Mouse (Mus musculus) left cerebral cortex, postnatal 25 days (tissue): Measurements from ENCODE around the gene Col6a6. TPM values are rescaled to one million over a fixed set of nuclear protein-coding genes. Genes with fewer than 3 reads are reported as not detected.
A peak's percentile ranks its signal among the peaks of the same experiment; 100 is the strongest.

Experiments
- DNase-seq, 2 experiments: peaks; one replicate each; pipeline ENCODE4 v3.0.0; 2022; ENCODE audit warnings: low spot score in 2 of 2, mixed read lengths in 1 of 2
- intact Hi-C: fragments of 180-260 bp; cut with DNase I; formaldehyde crosslinking; loops from one replicate; pipeline ENCODE4 v1.15.1; 2025
- total RNA-seq, 2 experiments: library from RNA; stranded (reverse); gene quantifications; 2 replicates each; pipeline ENCODE4 v1.2.3; 2021

The Col6a6 gene
- total RNA-seq, 2 experiments from 2014 or later, result 0.34 TPM

DNA sequence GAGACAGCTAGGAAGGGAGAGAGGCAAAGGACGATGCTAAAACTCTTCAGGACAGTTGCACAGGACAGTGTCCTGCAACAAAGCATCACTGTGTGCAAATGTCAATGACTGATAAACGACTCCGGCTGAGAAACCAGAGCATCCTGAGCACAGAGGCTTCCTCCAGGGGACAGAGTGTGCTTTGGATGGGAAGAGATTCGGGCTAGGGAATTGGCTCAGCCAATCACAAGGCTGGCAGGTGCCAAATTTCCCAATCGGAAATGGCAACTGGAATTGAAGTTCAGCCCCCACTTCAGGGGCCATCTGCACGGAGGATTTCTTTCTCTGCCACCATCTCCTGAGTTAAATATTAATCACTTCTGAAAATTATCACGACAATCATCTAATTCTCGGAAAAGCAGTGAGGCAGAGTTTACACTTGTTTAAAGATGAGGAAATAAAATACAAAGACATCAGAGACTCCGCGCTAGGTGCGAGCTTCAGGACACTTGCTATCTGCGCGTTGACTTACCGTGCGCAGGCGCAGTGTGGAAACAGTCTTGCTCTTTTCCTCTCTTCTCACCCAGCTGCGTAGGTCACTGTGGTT lies 18.9 kb downstream of the Col6a6 start:
- intact Hi-C loops, result no loop called here
- DNase-seq, result no peak

DNA sequence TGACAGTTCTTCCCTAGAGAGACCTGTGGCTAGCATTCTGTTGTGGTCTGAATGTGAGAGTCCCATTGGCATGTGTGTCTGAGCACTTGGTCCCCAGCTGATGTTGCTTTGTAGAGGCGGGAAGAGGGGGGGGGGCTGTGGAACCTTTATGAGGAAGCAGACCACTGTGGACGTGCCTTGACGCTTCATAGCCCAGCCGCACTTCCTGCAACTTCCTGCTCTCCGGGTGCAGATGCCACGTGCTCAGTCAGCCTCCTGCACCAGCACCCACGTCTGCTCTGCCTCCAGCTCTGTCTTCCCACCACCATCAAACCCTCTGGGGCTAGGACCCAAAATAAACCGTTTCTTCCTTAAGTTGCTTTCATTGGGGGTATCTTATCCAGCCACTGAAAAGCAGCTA lies 24.5 kb downstream of the Col6a6 start:
- no peak for DNase-seq
- intact Hi-C loops, result no loop called here

DNA sequence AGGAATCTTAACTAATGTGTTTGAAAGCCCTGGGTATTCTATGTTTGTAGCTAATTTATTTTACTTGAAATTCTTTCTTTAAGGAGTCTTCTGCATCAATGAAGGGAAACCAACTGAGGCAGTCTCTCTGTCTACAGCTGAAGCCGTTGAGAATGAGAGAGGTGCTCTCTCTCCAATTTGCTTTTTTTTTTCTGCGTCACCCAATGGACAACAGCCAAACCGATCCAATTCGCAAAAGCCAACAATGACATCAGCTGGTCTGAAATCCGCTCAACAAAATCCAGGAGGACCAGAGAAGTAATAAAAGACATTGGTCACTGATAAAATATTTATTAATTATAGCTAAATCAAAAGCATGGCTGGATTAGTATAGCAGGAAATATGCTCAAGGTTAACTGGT lies 26.5 kb downstream of the Col6a6 start:
- intact Hi-C loops, result no loop called here
- no peak for DNase-seq

DNA sequence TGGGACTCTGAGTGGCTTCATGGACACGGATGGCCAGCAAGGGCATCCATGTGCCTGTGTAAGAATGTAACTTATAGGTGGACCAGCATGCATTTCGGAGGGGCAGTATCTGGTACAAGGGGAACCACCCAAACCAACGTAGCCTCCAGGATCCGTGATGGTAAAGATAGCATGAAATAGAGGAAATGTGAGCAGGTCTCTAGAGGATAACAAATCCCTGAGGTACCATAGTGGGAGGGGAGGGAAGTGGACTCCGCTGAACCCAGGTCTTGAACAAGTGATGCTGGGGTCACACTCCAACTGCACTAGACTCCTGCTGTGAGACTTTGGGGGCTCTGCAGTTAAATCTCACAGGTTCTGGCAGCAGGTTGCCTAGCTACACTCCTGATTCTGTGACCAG lies 27.7 kb downstream of the Col6a6 start:
- intact Hi-C loops, result no loop called here
- no peak for DNase-seq

DNA sequence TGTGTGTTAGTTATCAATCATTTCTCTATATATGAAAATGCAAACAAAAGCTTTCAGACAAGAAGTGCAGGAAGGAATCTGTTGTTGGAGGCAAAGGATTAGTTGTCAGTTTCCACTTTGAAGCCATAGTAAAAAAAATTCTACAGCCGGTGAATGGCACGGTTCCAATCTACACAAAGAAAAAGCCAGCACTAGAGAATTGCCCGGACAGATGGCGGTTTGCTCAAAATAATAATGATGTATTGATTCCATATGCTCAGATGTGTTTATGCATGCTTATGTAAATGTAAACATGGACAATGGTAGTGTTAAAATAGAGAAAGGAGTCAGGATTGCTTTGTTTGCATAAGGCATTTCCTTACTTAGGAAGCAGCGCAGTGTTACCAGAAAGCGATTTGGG lies 31.8 kb downstream of the Col6a6 start:
- peak in 1 of 2 experiments; percentile 7 for DNase-seq
- intact Hi-C loops, result no loop called here

DNA sequence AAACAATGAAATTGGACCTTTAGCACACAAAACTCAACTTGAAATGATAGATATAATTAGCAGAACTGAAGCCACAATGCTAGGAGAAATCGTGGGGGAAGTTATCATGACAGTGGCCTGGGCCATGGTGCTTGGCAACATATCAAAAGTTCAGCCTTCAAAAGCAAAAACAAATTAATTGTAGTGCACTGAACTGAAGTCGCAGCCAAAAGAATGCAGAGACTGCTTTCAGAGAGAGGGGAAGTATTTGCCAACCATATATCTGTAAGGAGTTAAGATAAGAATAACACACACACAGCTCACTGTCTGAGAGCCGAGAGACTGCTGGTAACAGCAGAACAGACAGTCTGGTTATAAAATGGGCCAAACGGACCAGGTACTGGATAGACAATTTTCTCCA lies 33.0 kb downstream of the Col6a6 start:
- intact Hi-C loops, result no loop called here

DNA sequence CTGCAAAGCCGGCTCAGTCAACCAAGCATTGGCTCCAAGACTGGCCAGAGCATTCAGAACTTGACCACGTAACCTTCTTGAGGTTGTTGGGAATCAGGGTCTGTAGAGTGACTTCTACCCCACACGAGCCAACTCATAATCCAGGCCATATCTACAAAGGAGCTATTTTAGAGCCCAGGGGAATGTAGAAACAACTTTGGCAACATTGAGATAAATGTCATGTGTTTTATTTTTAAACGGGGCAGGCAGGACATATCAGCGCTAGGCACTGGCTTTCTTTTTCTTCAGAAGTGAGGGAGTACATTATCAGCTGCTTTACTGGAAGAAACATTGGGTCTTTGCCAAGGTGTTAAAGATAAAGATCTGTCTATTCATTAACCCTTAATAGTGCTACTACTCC lies 36.1 kb downstream of the Col6a6 start:
- intact Hi-C loops, result no loop called here
- DNase-seq, result no peak

More for the DNA sequence above, 33.0 kb downstream of the Col6a6 start:
- DNase-seq, result no peak

DNA sequence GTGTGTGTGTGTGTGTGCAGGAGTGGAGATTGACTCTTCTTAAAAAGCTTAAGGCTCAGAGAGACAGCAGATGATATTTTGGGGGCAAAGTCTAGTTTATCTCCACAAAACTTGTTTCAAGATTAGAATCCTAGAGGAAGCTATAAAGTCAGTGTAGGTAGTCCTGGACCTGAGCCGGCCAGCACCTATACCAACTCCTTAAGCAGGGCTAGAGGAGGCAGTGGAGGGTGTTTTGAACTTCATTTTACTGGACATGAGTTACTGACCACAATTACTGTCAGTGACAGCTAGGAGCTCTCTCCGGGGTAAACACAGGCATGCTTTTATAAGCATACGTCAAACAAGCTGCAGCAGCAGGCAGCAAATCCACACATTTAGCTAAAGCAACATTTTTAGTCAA lies 39.8 kb downstream of the Col6a6 start:
- intact Hi-C loops, result no loop called here

DNA sequence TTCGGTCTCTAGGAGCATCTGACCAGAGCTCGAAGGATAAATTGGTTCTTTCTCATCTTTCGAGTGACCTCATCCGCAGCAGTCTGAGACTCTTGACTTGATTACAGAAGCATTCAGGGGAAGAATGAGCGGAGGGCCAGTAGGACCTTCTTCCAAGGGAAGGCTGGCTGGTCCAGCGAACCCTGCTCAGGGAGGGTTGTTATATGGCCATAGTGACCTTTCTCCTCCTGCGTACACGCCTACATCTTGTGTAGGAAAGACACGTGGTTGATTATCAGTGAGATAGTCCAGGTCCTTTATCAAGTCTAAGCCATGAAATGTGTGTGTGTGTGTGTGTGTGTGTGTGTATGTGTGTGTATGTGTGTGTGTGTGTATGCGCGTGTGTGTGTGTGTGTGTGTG lies 40.2 kb downstream of the Col6a6 start:
- no peak for DNase-seq
- intact Hi-C loops, result no loop called here

More for the DNA sequence above, 39.8 kb downstream of the Col6a6 start:
- peak in 1 of 2 experiments; percentile 12 for DNase-seq

DNA sequence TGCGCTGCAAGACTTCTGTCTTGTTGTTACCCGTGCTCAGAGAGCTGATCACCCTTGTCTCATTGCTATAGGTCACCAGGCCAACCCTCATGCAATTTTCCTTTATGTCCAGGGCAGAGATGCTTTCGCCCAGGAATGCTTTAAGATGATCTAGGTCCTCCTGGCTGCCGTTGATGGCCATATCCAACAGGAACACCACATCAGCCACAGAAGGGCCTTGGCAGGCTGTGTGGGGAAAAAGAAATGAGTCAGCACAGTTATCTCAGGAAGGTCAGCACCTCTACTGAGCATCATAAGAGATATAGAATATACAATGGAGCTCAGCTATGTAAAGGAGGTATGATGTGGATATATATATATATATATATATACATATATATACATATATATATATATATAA lies 43.9 kb downstream of the Col6a6 start:
- intact Hi-C loops, result no loop called here
- no peak for DNase-seq

DNA sequence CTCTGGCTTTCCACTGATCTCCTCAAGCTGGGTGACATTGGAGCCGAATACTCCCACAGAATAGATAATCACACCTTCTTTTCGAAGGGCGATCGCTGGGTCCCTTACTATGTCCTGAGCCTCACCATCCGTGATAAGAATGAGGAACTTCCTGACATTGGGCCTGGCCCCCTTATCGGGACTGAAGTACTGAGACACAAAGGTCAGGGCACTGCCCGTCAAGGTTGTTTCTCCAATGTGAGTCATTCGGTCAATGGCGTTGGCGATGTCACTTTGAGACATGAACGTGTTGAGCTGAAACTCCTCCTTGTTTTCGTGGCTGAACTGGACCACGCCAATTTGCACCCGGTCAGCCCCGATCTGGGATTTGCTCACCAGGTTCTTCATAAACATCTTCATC lies 47.3 kb downstream of the Col6a6 start:
- no peak for DNase-seq
- intact Hi-C loops, result no loop called here

DNA sequence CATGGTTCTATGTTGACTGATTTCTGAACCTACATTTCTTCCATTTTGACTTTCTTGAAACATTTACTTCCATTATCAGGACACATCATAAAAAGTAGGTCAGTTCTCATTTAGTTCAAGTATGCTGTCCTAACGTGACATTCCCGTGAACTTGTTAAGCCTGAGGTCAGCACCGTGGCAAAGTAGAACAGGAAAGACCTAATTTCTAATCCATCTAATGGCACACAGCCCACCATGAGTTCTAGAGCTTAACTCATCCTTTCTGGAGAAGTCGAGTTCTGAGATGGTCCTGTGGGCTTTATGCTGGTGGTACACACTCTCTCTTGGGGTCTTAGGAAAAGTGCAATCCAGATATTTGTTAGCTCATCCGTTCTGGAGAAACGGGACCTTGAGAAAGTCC lies 49.2 kb downstream of the Col6a6 start:
- no peak for DNase-seq
- intact Hi-C loops, result no loop called here

DNA sequence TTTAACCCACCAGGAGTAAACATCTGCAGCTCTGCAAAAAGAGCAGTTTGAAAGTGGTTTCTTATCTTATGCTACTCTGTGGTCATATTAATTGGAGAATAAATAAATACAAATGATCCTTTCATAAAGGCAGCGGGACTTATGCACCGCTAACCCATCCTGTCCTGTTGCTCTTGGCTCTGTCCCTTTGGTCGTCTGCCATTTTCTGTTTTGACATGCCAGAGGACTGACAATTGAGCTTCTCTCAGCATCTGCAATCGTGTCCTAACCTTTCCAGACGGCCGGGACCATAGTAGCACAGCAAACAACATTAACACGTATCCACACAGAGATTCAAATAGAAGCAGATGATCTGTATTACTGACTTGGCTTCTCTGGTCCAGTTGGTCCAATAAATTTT lies 53.1 kb downstream of the Col6a6 start:
- DNase-seq, result no peak
- intact Hi-C loops, result no loop called here

DNA sequence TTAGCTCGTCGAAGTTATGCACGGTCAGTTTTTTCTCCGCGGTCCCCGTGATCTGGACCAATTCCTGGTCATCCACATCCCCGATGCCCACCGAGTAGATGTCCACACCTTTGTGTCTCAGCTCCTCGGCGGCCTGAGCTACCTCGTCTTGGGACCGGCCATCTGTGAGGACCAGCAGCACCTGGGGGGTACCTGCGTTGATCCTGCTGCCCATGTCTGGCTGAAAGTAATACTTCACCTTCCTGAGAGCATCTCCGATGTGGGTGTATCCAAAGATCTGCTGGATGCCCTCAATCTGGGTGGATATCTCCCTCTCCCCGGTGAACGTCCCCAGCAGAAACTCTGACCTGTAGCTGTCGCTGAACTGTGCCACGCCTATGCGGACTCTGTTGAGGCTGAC lies 53.6 kb downstream of the Col6a6 start:
- no peak for DNase-seq
- intact Hi-C loops, result no loop called here

DNA sequence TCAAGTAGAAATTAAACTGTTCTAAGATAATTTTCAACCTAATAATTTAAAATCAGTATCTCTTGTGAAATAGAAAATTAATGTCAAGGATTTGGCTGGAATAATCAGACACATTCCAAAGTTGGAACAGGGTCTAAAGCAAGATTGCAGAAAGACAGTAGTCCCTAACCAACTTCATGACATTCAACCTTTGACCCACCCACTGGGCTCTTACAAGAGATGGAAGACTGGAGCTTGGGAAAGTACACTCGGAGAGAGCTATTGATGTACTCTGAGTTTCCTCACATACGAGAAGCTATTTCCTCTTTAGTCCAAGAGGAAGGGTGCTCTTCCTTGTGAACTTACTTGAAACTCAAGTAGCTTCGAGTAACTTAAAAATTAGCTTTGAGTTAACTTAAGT lies 56.6 kb downstream of the Col6a6 start:
- intact Hi-C loops, result no loop called here
- DNase-seq, result no peak

DNA sequence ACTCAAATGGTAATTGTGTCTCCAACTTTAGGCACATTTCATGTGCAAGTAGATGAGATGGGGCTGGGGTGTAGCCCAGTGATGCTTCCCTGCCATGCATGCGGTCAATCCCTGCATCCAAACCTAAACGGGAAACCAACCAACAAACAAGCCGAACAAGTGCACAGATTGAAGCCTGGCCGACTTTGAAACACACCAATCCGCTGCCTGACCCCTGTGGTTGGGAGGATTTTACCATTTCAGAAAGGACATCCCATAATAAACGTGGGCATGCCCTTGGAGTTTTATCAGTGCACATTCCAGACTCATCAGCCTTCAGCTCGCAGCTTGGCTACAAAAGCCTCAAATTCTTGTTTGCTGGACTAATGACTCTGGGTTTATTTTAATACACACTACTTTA lies 57.3 kb downstream of the Col6a6 start:
- intact Hi-C loops, result no loop called here
- DNase-seq, result no peak

DNA sequence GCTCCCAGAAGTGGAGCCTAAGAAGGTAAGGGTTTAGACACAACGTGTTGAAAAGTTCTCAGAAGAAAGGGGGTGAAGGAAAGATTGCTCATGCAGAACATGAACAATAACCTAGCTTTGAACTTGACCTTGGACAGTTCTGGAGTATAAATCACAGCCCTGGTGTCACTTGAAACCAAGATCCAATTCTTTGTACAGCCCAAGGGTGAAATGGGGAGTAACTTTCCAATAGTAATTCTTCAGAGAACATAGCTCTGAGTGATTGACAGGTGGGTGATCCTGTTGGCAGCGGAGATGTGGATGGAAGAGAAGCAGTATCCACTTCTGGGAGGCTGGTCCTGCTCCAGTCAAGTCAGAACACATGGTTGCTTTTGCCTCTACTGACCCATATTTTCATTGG lies 62.1 kb downstream of the Col6a6 start:
- intact Hi-C loops, result no loop called here
- no peak for DNase-seq

DNA sequence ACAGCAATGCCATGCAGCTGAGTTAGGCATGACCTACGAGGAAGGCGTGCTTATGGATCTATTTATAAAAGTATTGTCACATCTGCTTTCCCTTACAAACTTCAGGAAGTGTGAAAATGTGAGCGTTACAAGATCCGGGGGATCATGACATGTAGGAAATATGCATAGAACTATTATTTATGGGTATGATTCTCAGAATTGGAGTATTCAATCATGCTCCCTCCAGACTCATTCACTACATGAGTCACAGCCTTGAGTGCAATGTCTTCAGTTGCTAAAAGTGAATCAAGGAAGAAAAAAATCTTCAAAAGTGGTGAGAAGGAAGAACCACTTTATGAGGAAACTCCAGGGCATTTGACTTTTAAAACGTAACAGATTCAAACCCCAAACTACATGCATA lies 63.3 kb downstream of the Col6a6 start:
- intact Hi-C loops, result no loop called here
- DNase-seq, result peak in 1 of 2 experiments; percentile 55

DNA sequence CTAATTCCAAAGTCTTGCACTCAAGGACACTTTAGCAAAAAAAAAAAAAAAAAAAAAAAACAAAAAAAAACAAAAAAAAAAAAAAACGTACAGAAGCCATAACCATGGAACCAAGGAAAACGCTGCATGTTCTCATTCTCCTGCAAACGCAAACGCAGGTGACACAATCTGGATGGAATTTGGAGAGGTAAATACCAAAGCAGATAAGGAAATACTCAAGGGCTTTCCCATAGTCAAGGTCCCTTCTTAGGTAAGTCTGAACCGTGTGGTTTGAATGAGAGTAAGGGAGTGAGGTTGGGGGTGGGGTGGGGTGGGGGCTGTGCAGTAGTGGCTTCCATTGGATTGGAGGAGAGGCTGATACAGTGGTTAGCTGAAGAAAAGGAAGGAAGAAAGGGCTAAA lies 63.8 kb downstream of the Col6a6 start:
- intact Hi-C loops, result no loop called here
- DNase-seq, result no peak

DNA sequence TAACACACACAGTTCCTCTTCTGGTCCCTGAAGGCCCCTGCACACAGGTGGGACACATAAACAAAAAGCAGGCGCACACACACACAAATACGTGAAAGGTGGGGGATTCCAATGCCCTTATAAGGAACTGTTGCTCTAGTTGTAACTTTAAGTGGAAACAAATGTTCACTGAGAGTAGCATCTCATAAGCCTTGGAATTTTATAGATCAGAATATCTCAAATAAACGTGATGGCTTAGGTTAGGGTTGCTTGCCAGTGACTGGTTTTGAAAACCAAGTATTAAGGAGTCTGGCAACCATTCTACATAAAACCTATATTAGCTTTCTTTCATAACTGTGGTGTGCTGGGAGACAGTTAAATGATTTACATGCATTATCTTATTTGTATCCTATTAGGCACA lies 64.3 kb downstream of the Col6a6 start:
- intact Hi-C loops, result no loop called here
- DNase-seq, result no peak

DNA sequence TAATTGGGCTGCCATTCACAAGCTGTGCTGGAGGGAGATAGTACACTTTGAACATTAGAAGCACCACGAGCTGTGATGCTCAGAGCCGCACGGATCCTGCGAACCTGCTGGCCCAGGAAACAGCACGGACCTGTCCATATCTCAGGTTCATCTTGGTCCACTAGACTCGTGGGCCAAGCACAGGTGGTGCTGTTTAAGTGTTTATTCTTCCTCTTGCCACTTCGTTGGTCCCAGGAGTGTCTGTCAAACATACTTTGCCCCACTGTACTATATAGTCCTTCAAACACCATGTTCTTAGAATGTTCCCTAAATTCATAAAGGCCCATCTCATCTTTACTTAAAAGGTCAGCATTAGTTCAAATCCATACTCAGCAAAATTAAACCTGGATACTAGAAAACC lies 65.7 kb downstream of the Col6a6 start:
- no peak for DNase-seq
- intact Hi-C loops, result no loop called here

DNA sequence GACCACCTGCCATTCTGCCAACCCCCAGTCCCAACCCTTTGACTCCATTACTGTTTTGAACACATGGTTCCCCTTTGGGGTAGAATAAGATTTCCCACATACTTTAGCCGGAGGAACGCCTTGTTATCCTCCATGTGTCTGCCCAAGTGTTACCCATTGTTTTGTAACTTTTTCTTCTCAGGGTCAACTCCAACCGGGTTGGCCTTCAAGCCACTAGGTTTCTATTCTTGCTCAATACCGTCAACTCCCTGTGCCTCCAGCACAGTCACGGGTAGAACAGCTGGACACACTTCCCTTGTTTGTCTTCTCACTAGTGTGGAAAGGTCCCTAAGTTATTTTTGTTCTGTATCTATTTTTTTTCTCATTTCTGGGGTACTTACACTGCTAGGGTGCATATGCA lies 69.1 kb downstream of the Col6a6 start:
- DNase-seq, result no peak
- intact Hi-C loops, result no loop called here
